Mouse (Mus musculus): ENCODE data around the gene Dpp6. TPM values are rescaled to one million over a fixed set of nuclear protein-coding genes. Genes with fewer than 3 reads are reported as not detected.

Dpp6 gene
- polyA plus RNA-seq, 2 experiments, result 2.4 to 5.0 TPM

- ATAC-seq (ENCODE audit: low FRiP score, low read depth), result no peak
- Histone ChIP-seq H3K4me1 (ENCODE audit: control insufficient read depth, insufficient read depth, low read length) (no peaks in the 10 kb centered on the region), H3K4me2 (replicated peaks; ENCODE audit: low read depth, low read length, severe bottlenecking) (no peak overlapping the region), H3K36me3 (ENCODE audit: control insufficient read depth, insufficient read depth, low read length) (no peaks in the 10 kb centered on the region), H3K9me3 (ENCODE audit: control insufficient read depth, low read length) (no peaks in the 10 kb centered on the region), H3K9ac (ENCODE audit: low read depth, low read length, severe bottlenecking) (no peak overlapping the region), H3K27ac (replicated peaks; ENCODE audit: low read depth, low read length) (no peak overlapping the region), H3K27me3 (ENCODE audit: control insufficient read depth, insufficient read depth, low read length) (no peaks in the 10 kb centered on the region), H3K4me3 (replicated peaks; ENCODE audit: low read length) (no peak overlapping the region)
- DNase-seq (ENCODE audit: low spot score), result no peak
- TF ChIP-seq POLR2A (IDR thresholded peaks at IDR 0.05; ENCODE audit: borderline replicate concordance, extremely low read depth, insufficient read depth, insufficient read length), result no peak
- 78% methylated on average over 3 of the region's 3 CpGs for WGBS
Measured at GRCm38 (mm10) chr5:27204721-27205120, 387.7 kb downstream of the Dpp6 start.

- H3K27me3 ChIP-seq (ENCODE audit: control insufficient read depth, insufficient read depth, low read length), result no peaks in the 10 kb centered on the region
- H3K9ac ChIP-seq (ENCODE audit: low read depth, low read length, severe bottlenecking), result no peak overlapping the region
- no peaks in the 10 kb centered on the region for H3K36me3 ChIP-seq (ENCODE audit: control insufficient read depth, insufficient read depth, low read length)
- WGBS, result 88% methylated on average over 2 of the region's 2 CpGs
- no peak overlapping the region for H3K27ac ChIP-seq (replicated peaks; ENCODE audit: low read depth, low read length)
- TF ChIP-seq POLR2A (IDR thresholded peaks at IDR 0.05; ENCODE audit: borderline replicate concordance, extremely low read depth, insufficient read depth, insufficient read length), result no peak
- H3K4me1 ChIP-seq (ENCODE audit: control insufficient read depth, insufficient read depth, low read length), result no peaks in the 10 kb centered on the region
- ATAC-seq (ENCODE audit: low FRiP score, low read depth), result no peak
- no peak overlapping the region for H3K4me2 ChIP-seq (replicated peaks; ENCODE audit: low read depth, low read length, severe bottlenecking)
- DNase-seq (ENCODE audit: low spot score), result no peak
- no peak overlapping the region for H3K4me3 ChIP-seq (replicated peaks; ENCODE audit: low read length)
- no peaks in the 10 kb centered on the region for H3K9me3 ChIP-seq (ENCODE audit: control insufficient read depth, low read length)
Measured at GRCm38 (mm10) chr5:27205754-27206153, 388.8 kb downstream of the Dpp6 start.

GRCm38 (mm10) chr5:27206213-27206612, 389.2 kb downstream of the Dpp6 start:
- WGBS, result 86% methylated on average over 7 of the region's 7 CpGs
- ATAC-seq (ENCODE audit: low FRiP score, low read depth), result no peak
- H3K27me3 ChIP-seq (ENCODE audit: control insufficient read depth, insufficient read depth, low read length), result no peaks in the 10 kb centered on the region

DNA sequence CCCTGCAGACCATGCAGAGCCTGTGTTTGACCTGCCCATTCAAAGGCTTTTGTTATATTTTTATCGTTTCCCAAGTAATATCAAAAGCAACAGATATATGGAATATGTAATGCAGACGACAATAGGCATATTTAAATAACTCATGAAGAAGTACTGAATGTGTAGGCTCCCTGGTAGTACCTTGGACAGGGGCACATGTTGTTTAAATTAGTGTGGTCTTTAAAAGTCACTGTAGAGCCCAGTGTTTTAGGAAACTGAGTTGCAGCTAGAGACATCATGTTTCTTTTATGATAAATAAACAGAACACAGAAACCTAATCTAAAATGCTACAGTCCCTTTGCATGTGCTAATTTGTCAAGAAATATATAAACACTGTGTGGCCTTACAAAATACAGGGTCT, 403.1 kb downstream of the Dpp6 start:
- H3K36me3 ChIP-seq (ENCODE audit: control insufficient read depth, insufficient read depth, low read length), result no peaks in the 10 kb centered on the region
- no peak for ATAC-seq (ENCODE audit: low FRiP score, low read depth)
- no peak overlapping the region for H3K4me3 ChIP-seq (replicated peaks; ENCODE audit: low read length)
- H3K4me2 ChIP-seq (replicated peaks; ENCODE audit: low read depth, low read length, severe bottlenecking), result no peak overlapping the region
- H3K9me3 ChIP-seq (ENCODE audit: control insufficient read depth, low read length), result no peaks in the 10 kb centered on the region
- no peaks in the 10 kb centered on the region for H3K27me3 ChIP-seq (ENCODE audit: control insufficient read depth, insufficient read depth, low read length)
- TF ChIP-seq POLR2A (IDR thresholded peaks at IDR 0.05; ENCODE audit: borderline replicate concordance, extremely low read depth, insufficient read depth, insufficient read length), result no peak
- peak; percentile 60 for DNase-seq (ENCODE audit: low spot score)
- H3K4me1 ChIP-seq (ENCODE audit: control insufficient read depth, insufficient read depth, low read length), result no peaks in the 10 kb centered on the region
- H3K9ac ChIP-seq (ENCODE audit: low read depth, low read length, severe bottlenecking), result no peak overlapping the region
- 77% methylated on average over 2 of the region's 2 CpGs for WGBS
- no peak overlapping the region for H3K27ac ChIP-seq (replicated peaks; ENCODE audit: low read depth, low read length)

More at GRCm38 (mm10) chr5:27206213-27206612, 389.2 kb downstream of the Dpp6 start:
- no peak for DNase-seq (ENCODE audit: low spot score)
- no peaks in the 10 kb centered on the region for H3K36me3 ChIP-seq (ENCODE audit: control insufficient read depth, insufficient read depth, low read length)
- no peak overlapping the region for H3K4me3 ChIP-seq (replicated peaks; ENCODE audit: low read length)
- H3K4me2 ChIP-seq (replicated peaks; ENCODE audit: low read depth, low read length, severe bottlenecking), result no peak overlapping the region
- H3K9me3 ChIP-seq (ENCODE audit: control insufficient read depth, low read length), result no peaks in the 10 kb centered on the region
- H3K4me1 ChIP-seq (ENCODE audit: control insufficient read depth, insufficient read depth, low read length), result no peaks in the 10 kb centered on the region
- H3K27ac ChIP-seq (replicated peaks; ENCODE audit: low read depth, low read length), result no peak overlapping the region
- no peak overlapping the region for H3K9ac ChIP-seq (ENCODE audit: low read depth, low read length, severe bottlenecking)
- no peak for TF ChIP-seq POLR2A (IDR thresholded peaks at IDR 0.05; ENCODE audit: borderline replicate concordance, extremely low read depth, insufficient read depth, insufficient read length)

DNA sequence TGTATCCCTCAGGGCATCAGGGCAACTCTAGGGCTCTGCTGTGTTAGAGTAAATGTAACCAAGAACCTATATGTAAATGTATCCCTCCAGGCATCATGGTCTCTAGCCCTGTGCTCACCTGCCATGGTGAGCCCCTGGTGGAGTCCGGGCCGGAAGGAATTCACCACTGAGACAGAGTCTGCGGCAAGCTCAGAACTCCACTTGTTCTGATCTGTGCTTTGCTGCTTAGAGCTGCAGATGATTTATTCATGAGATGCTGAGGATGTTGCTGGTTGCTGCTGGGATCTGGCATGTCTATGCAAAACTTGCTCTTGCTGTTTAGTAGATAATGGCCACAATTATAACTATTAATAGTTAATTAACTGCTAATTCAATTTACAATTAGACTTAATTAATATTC, 425.1 kb downstream of the Dpp6 start:
- ATAC-seq (ENCODE audit: low FRiP score, low read depth), result no peak

GRCm38 (mm10) chr5:27243226-27243625, 426.2 kb downstream of the Dpp6 start:
- no peaks in the 10 kb centered on the region for H3K27me3 ChIP-seq (ENCODE audit: control insufficient read depth, insufficient read depth, low read length)
- WGBS, result 96% methylated on average over 1 of the region's 1 CpGs
- no peaks in the 10 kb centered on the region for H3K4me1 ChIP-seq (ENCODE audit: control insufficient read depth, insufficient read depth, low read length)
- no peak overlapping the region for H3K4me3 ChIP-seq (replicated peaks; ENCODE audit: low read length)
- no peak for ATAC-seq (ENCODE audit: low FRiP score, low read depth)
- TF ChIP-seq POLR2A (IDR thresholded peaks at IDR 0.05; ENCODE audit: borderline replicate concordance, extremely low read depth, insufficient read depth, insufficient read length), result no peak
- no peak overlapping the region for H3K4me2 ChIP-seq (replicated peaks; ENCODE audit: low read depth, low read length, severe bottlenecking)
- H3K9me3 ChIP-seq (ENCODE audit: control insufficient read depth, low read length), result no peaks in the 10 kb centered on the region
- no peak overlapping the region for H3K9ac ChIP-seq (ENCODE audit: low read depth, low read length, severe bottlenecking)
- no peak overlapping the region for H3K27ac ChIP-seq (replicated peaks; ENCODE audit: low read depth, low read length)
- H3K36me3 ChIP-seq (ENCODE audit: control insufficient read depth, insufficient read depth, low read length), result no peaks in the 10 kb centered on the region
- no peak for DNase-seq (ENCODE audit: low spot score)

More for the DNA sequence above, 425.1 kb downstream of the Dpp6 start:
- H3K4me1 ChIP-seq (ENCODE audit: control insufficient read depth, insufficient read depth, low read length), result no peaks in the 10 kb centered on the region
- DNase-seq (ENCODE audit: low spot score), result no peak
- 76% methylated on average over 3 of the region's 3 CpGs for WGBS
- TF ChIP-seq POLR2A (IDR thresholded peaks at IDR 0.05; ENCODE audit: borderline replicate concordance, extremely low read depth, insufficient read depth, insufficient read length), result no peak
- no peak overlapping the region for H3K4me2 ChIP-seq (replicated peaks; ENCODE audit: low read depth, low read length, severe bottlenecking)
- H3K9me3 ChIP-seq (ENCODE audit: control insufficient read depth, low read length), result no peaks in the 10 kb centered on the region
- no peaks in the 10 kb centered on the region for H3K36me3 ChIP-seq (ENCODE audit: control insufficient read depth, insufficient read depth, low read length)
- no peak overlapping the region for H3K27ac ChIP-seq (replicated peaks; ENCODE audit: low read depth, low read length)
- no peaks in the 10 kb centered on the region for H3K27me3 ChIP-seq (ENCODE audit: control insufficient read depth, insufficient read depth, low read length)
- H3K9ac ChIP-seq (ENCODE audit: low read depth, low read length, severe bottlenecking), result no peak overlapping the region
- H3K4me3 ChIP-seq (replicated peaks; ENCODE audit: low read length), result no peak overlapping the region

Data from limb, embryonic 14.5 days (tissue).